Mouse (Mus musculus) ES-E14 (cell line): ENCODE measurements around the gene Cnot11.

Source experiments
- CHD2 ChIP-seq: IDR thresholded peaks from 2 replicates; pipeline ENCODE4 v1.6.1; 2014; ENCODE audit warnings: mild to moderate bottlenecking, low read depth, low read length, inconsistent platforms
- HCFC1 ChIP-seq: IDR thresholded peaks from 2 replicates; pipeline ENCODE4 v1.6.1; 2012; ENCODE audit warnings: low read length, inconsistent platforms, borderline replicate concordance; ENCODE audit not compliant: insufficient read depth
- MAFK ChIP-seq: IDR thresholded peaks from 2 replicates; pipeline ENCODE4 v1.6.1; 2014; ENCODE audit warnings: mild to moderate bottlenecking, low read depth, low read length, inconsistent platforms; ENCODE audit not compliant: insufficient read depth
- ZC3H11A ChIP-seq: IDR thresholded peaks from 2 replicates; pipeline ENCODE4 v1.6.1; 2012; ENCODE audit warnings: low read depth, mild to moderate bottlenecking, inconsistent platforms, low read length, borderline replicate concordance

DNA sequence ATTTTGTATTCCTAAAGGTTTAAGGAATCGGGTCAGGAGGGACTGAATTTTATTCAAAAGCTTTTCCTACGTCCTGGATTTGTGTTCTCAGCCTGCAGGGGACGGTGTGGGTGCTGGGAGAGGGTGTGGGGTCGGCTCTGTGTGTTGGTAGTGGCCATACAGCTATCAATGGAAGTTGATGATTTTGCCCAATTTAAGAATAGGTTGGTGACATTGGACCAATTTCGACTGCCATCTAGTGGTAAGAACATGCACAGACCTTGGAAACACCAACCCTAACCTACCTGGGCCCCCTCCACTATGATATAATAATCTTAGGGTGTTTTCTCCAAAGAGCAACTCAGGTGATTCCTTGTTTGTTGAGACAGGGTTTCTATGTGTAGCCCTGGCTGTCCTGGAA, 12.3 kb upstream of the Cnot11 start:
- TF ChIP-seq MAFK = no peak
- no peak for TF ChIP-seq ZC3H11A
- no peak for TF ChIP-seq HCFC1
- TF ChIP-seq CHD2 = no peak
